Mouse (Mus musculus): Measurements from ENCODE around the gene Adamts4. TPM values are rescaled to one million over a fixed set of nuclear protein-coding genes. Genes with fewer than 3 reads are reported as not detected.

Adamts4 gene
- total RNA-seq, 2 experiments from 2014 or later = 11.1 to 17.0 TPM

GRCm38 (mm10) chr1:171250680-171251593, 716 bp downstream of the Adamts4 start, which contains the start of gene Ndufs2:
Gene Ndufs2 (minus strand): TSS chr1:171251388.
- no peak for DNase-seq (ENCODE audit: low spot score in 2 of 2)
- intact Hi-C loops (cut with DNase I) = loop anchor here (10.0 kb wide), 1 partner anchor 136 kb away; the partner anchor contains the start of gene Cfap126

- intact Hi-C loops (cut with DNase I) = loop anchor here (10.0 kb wide), 1 partner anchor 137 kb away; the partner anchor contains the start of gene Cfap126
- no peak for DNase-seq (ENCODE audit: low spot score in 2 of 2)
Observed at GRCm38 (mm10) chr1:171251594-171252324, 1.5 kb downstream of the Adamts4 start.

GRCm38 (mm10) chr1:171252415-171252814, 2.2 kb downstream of the Adamts4 start:
- intact Hi-C loops (cut with DNase I) = loop anchor here (10.0 kb wide), 1 partner anchor 138 kb away; the partner anchor contains the start of gene Cfap126
- no peak for DNase-seq (ENCODE audit: low spot score in 2 of 2)

- DNase-seq (ENCODE audit: low spot score in 2 of 2) = no peak
- intact Hi-C loops (cut with DNase I) = loop anchor here (10.0 kb wide), 1 partner anchor 141 kb away; the partner anchor contains the start of gene Cfap126
Observed at GRCm38 (mm10) chr1:171256095-171256818, 6.0 kb downstream of the Adamts4 start.

GRCm38 (mm10) chr1:171256937-171257548, 6.8 kb downstream of the Adamts4 start:
- intact Hi-C loops (cut with DNase I) = loop anchor here (10.0 kb wide), 1 partner anchor 142 kb away; the partner anchor contains the start of gene Cfap126
- DNase-seq (ENCODE audit: low spot score in 2 of 2) = peak; percentile 72 to 80

- intact Hi-C loops (cut with DNase I) = loop anchor here (10.0 kb wide), 1 partner anchor 143 kb away; the partner anchor contains the start of gene Cfap126
- no peak for DNase-seq (ENCODE audit: low spot score in 2 of 2)
Observed at GRCm38 (mm10) chr1:171257781-171258180, 7.6 kb downstream of the Adamts4 start.

- intact Hi-C loops (cut with DNase I) = loop anchor here (10.0 kb wide), 1 partner anchor 144 kb away; the partner anchor contains the start of gene Cfap126
Observed at GRCm38 (mm10) chr1:171258921-171259320, 8.7 kb downstream of the Adamts4 start.

GRCm38 (mm10) chr1:171260316-171260715, 10.1 kb downstream of the Adamts4 start:
- DNase-seq (ENCODE audit: low spot score in 2 of 2) = no peak
- intact Hi-C loops (cut with DNase I) = no loop called here

More at GRCm38 (mm10) chr1:171258921-171259320, 8.7 kb downstream of the Adamts4 start:
- no peak for DNase-seq (ENCODE audit: low spot score in 2 of 2)

GRCm38 (mm10) chr1:171262594-171263130, 12.4 kb downstream of the Adamts4 start:
- peak; percentile 85 to 93 for DNase-seq (ENCODE audit: low spot score in 2 of 2)
- intact Hi-C loops (cut with DNase I) = no loop called here

GRCm38 (mm10) chr1:171263185-171263611, 13.0 kb downstream of the Adamts4 start:
- intact Hi-C loops (cut with DNase I) = no loop called here
- DNase-seq (ENCODE audit: low spot score in 2 of 2) = peak; percentile 53 to 88

- intact Hi-C loops (cut with DNase I) = no loop called here
- DNase-seq (ENCODE audit: low spot score in 2 of 2) = no peak
Observed at GRCm38 (mm10) chr1:171263666-171264461, 13.6 kb downstream of the Adamts4 start.

GRCm38 (mm10) chr1:171265971-171266744, 15.9 kb downstream of the Adamts4 start:
- peak in 1 of 2 experiments; percentile 62 for DNase-seq (ENCODE audit: low spot score in 2 of 2)
- intact Hi-C loops (cut with DNase I) = no loop called here

GRCm38 (mm10) chr1:171268341-171268740, 18.1 kb downstream of the Adamts4 start:
- intact Hi-C loops (cut with DNase I) = no loop called here
- no peak for DNase-seq (ENCODE audit: low spot score in 2 of 2)

- peak; percentile 89 to 94 for DNase-seq (ENCODE audit: low spot score in 2 of 2)
- intact Hi-C loops (cut with DNase I) = no loop called here
Observed at GRCm38 (mm10) chr1:171269848-171270572, 19.8 kb downstream of the Adamts4 start, which contains the start of gene B4galt3. Gene B4galt3 (plus strand): TSS chr1:171270328.

GRCm38 (mm10) chr1:171270573-171270900, 20.3 kb downstream of the Adamts4 start:
- intact Hi-C loops (cut with DNase I) = no loop called here
- no peak for DNase-seq (ENCODE audit: low spot score in 2 of 2)

- intact Hi-C loops (cut with DNase I) = no loop called here
- DNase-seq (ENCODE audit: low spot score in 2 of 2) = no peak
Observed at GRCm38 (mm10) chr1:171271196-171271595, 21.0 kb downstream of the Adamts4 start.

All from left cerebral cortex, postnatal 14 days (tissue).